Mouse (Mus musculus) thymus, adult 2 months (tissue): Measurements from ENCODE around the gene Ehd2. TPM values are rescaled to one million over a fixed set of nuclear protein-coding genes. Genes with fewer than 3 reads are reported as not detected.

Source experiments
- DNase-seq: peaks from one replicate; pipeline ENCODE4 v3.0.0; 2021
- H3K27ac ChIP-seq: fragments of 200-500 bp; 2 replicates; pipeline ENCODE4 v1.5.1; 2012; ENCODE audit warnings: low read length, control low read depth; ENCODE audit not compliant: control insufficient read depth, insufficient read depth
- H3K27me3 ChIP-seq: fragments of 200-500 bp; 2 replicates; pipeline ENCODE4 v1.6.1; 2012; ENCODE audit warnings: mild to moderate bottlenecking, low read length, moderate library complexity, mixed read lengths; ENCODE audit not compliant: control insufficient read depth, insufficient read depth
- H3K36me3 ChIP-seq: fragments of 200-500 bp; 2 replicates; pipeline ENCODE4 v1.6.1; 2012; ENCODE audit warnings: mild to moderate bottlenecking, low read length, moderate library complexity; ENCODE audit not compliant: control insufficient read depth, insufficient read depth
- H3K4me1 ChIP-seq: fragments of 200-500 bp; replicated peaks from 2 replicates; pipeline ENCODE4 v1.6.1; 2012; ENCODE audit warnings: low read length; ENCODE audit not compliant: control insufficient read depth, insufficient read depth
- H3K4me3 ChIP-seq: fragments of 200-500 bp; 2 replicates; pipeline ENCODE4 v1.5.1; 2012; ENCODE audit warnings: mild to moderate bottlenecking, low read length, control low read depth, moderate library complexity; ENCODE audit not compliant: control insufficient read depth, insufficient read depth
- CTCF ChIP-seq: fragments of 200-500 bp; IDR thresholded peaks from 2 replicates; pipeline ENCODE4 v1.5.1; 2012; ENCODE audit warnings: mild to moderate bottlenecking, control low read depth, low read length, moderate library complexity, borderline replicate concordance; ENCODE audit not compliant: control insufficient read depth, poor library complexity, insufficient read depth; ENCODE audit errors: extremely low read depth
- POLR2A ChIP-seq: fragments of 200-500 bp; IDR thresholded peaks from 2 replicates; pipeline ENCODE4 v1.6.1; 2012; ENCODE audit warnings: mild to moderate bottlenecking, low read length, control low read depth, moderate library complexity; ENCODE audit not compliant: control insufficient read depth, poor library complexity, insufficient read depth; ENCODE audit errors: extremely low read depth
- WGBS: fragments of 180-500 bp; shearing (Covaris S2); methylation state at CpG from one replicate; pipeline ENCODE4 v1.1.7; 2018; 5-methylcytosine and 5-hydroxymethylcytosine counted together
- polyA plus RNA-seq: library from polyadenylated mRNA; depleted of rRNA; stranded (reverse); fragments of >200 nt; gene quantifications from 2 replicates; pipeline ENCODE4 v1.2.3, GENCODE M21; 2012

Gene Ehd2
- polyA plus RNA-seq, 1 experiment = 17.4 TPM

DNA sequence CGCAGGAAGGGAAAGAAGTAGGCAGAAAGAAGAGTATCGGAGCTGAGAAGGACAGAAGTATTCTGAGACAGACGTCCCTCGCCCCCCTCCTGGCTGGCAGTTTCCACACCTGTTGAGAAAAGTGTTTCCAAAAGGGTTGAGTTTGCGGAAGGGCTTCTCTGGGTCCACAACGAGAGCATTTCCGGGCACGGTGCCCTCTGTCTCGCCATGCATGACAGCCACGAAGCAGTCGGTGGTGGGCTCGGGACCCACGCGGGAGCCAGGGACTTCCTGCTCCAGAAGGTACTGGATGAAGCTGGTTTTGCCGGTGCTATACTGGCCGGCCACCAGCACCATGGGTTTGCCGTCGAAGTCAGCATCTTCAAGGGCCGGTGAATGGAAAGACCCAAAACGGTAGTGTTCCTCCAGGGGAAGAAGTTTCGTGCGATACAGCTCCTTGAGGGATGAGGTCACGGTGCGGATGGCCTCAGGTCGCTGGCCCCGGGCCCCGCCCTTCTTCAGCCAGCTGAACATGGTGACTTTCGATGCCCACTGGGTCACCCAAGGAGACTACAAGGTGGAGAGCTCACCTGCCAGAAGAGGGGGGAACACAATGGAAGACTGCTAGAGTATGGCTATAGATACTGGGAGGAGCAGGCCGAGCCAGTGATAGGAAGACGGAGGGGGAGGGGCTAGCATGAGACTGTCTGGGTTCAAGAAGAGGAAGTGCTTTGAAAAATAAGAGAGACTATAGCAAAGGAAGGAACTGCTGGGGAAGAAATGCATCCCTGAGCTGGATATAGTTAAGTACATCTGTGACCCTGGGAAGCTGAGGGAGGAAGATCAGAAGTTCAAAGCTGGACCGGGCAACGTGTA, 3.3 kb downstream of the Ehd2 start:
- 72% methylated on average over 32 of the region's 32 CpGs for WGBS
- Histone ChIP-seq H3K27ac (no peak overlapping the region), H3K36me3 (no peaks in the 10 kb centered on the region), H3K27me3 (no peaks in the 10 kb centered on the region), H3K4me1 (no peaks in the 10 kb centered on the region), H3K4me3 (no peak overlapping the region)
- TF ChIP-seq CTCF = no peak
- no peak for TF ChIP-seq POLR2A
- no peak for DNase-seq

GRCm38 (mm10) chr7:15962311-15963288, 4.8 kb downstream of the Ehd2 start:
- no peaks in the 10 kb centered on the region for H3K27me3 ChIP-seq
- H3K27ac ChIP-seq = no peak overlapping the region
- H3K4me1 ChIP-seq = no peaks in the 10 kb centered on the region
- WGBS = 79% methylated on average over 12 of the region's 12 CpGs
- DNase-seq = no peak
- H3K4me3 ChIP-seq = no peak overlapping the region
- TF ChIP-seq CTCF (no peak), POLR2A (no peak)
- H3K36me3 ChIP-seq = no peaks in the 10 kb centered on the region

DNA sequence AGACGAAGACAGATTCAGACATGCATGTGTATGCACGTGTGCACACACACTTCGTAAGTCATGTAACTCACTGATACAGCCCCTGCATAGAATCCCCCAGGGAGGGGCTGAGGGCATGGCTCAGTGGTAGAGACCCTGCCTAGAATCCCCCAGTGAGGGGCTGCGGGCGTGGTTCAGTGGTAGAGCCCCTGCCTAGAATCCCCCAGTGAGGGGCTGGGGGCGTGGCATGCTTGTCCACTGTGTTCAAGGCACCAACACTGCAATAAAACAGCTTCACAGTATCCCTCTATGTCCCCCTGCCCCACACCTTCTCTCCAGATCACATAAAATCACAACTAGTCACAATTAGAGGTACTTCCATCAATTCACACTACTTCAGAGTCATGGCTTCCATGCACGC, 5.6 kb downstream of the Ehd2 start:
- WGBS = 95% methylated on average over 7 of the region's 7 CpGs

DNA sequence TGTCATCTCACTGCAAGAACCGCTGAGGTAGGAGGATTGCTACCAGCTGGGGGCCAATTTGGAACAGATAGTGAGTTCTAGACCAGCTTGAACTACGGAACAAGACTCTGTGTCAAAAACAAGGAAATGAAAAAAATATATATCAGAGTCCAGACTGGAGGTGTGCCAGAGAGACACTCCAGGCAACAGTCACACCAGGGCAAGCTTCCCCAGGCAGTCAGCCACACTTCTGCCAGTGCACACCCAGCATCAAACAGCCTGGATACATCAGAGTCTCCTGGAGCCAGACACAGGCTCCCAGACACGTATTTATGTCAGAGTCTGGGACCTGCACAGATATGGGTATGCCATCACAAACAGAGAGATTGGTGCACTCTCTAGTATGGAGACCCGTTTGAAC, 6.1 kb downstream of the Ehd2 start:
- H3K27ac ChIP-seq = no peak overlapping the region
- H3K36me3 ChIP-seq = no peaks in the 10 kb centered on the region
- H3K27me3 ChIP-seq = no peaks in the 10 kb centered on the region
- H3K4me1 ChIP-seq = no peaks in the 10 kb centered on the region
- TF ChIP-seq CTCF = no peak
- TF ChIP-seq POLR2A = no peak
- WGBS = 71% methylated on average over 4 of the region's 4 CpGs
- no peak overlapping the region for H3K4me3 ChIP-seq
- no peak for DNase-seq

More for the DNA sequence above, 5.6 kb downstream of the Ehd2 start:
- H3K36me3 ChIP-seq = no peaks in the 10 kb centered on the region
- no peaks in the 10 kb centered on the region for H3K27me3 ChIP-seq
- DNase-seq = no peak
- no peak overlapping the region for H3K4me3 ChIP-seq
- TF ChIP-seq CTCF (no peak), POLR2A (no peak)
- no peak overlapping the region for H3K27ac ChIP-seq
- H3K4me1 ChIP-seq = no peaks in the 10 kb centered on the region

DNA sequence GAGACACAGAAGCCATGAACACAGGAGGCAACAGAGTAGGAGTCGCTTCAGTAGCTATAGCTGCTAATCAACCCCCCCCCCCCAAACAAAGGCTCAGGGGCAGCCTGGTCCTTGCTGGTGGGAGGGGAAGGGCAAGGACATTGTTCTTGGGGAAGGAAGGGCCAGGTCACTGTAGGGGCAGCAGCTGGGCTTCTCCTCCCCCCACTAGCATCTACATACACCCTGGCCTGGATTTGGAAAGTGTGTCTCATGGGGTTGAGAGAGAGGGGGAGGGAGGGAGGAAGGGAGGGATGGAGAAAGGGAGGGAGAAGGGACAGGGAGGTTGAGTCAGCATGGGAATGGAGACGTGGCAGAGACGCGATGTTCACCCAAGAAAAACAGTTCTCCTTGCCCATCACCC, 6.7 kb downstream of the Ehd2 start:
- Histone ChIP-seq H3K36me3 (no peaks in the 10 kb centered on the region), H3K4me1 (no peaks in the 10 kb centered on the region), H3K27me3 (no peaks in the 10 kb centered on the region), H3K27ac (no peak overlapping the region), H3K4me3 (no peak overlapping the region)
- no peak for TF ChIP-seq POLR2A
- no peak for TF ChIP-seq CTCF
- 88% methylated on average over 4 of the region's 4 CpGs for WGBS
- DNase-seq = no peak

GRCm38 (mm10) chr7:15956143-15956542, 11.2 kb downstream of the Ehd2 start:
- DNase-seq = no peak
- Histone ChIP-seq H3K27me3 (peaks cover 11% of the 10 kb centered on the region; the same call in 1 of the 2 replicates), H3K4me1 (no peaks in the 10 kb centered on the region), H3K4me3 (no peak overlapping the region), H3K27ac (no peak overlapping the region), H3K36me3 (no peaks in the 10 kb centered on the region)
- no peak for TF ChIP-seq POLR2A
- TF ChIP-seq CTCF = no peak
- WGBS = 97% methylated on average over 5 of the region's 5 CpGs
